Mouse (Mus musculus): ENCODE measurements at regions not wholly inside any gene's neighbourhood (a gene's known extent, or its start where the extent isn't known, plus 50 kb on each side); places are given as distances from the start of the nearest gene placed in this dataset.

DNA sequence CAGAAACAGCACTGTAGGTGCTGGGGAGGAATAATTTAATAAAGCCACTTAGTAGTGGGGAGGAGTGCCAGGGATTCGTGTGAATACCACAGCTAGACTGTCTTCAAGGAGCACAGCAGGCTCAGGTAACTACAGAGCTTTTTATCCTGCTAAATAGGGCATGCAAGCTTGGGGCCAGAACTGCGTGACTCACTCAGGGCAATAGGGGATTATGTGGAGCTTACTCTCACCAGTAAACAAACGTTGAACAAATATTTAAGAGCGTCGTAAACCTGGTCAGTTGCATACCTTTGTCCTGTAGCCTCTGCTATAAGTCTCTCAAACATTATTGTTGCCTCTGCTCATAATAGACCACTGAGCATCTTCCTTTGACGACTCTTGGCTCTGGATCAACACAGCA is 246.0 kb upstream of the Acvr2a start:
- TF ChIP-seq CTCF (IDR thresholded peaks at IDR 0.05; ENCODE audit: control insufficient read depth, insufficient read depth, low read length) (no peak), POLR2A (IDR thresholded peaks at IDR 0.05; ENCODE audit: borderline replicate concordance, control insufficient read depth, low read depth, low read length) (no peak)
